Mouse (Mus musculus) gastrocnemius, adult 18-20 months (tissue): ENCODE results near the gene Recql5. TPM values are rescaled to one million over a fixed set of nuclear protein-coding genes. Genes with fewer than 3 reads are reported as not detected.
"Not testable (repeated sequence)": the region's sequence is repeated elsewhere in the genome, so short reads cannot be mapped to it uniquely, and the experiment has no call there.

Experiments used
- DNase-seq: peaks from one replicate; pipeline ENCODE4 v3.0.0; 2021; ENCODE audit warnings: low spot score
- total RNA-seq, 2 experiments: library from RNA; stranded (reverse); gene quantifications; 2 replicates each; pipeline ENCODE4 v1.2.3; 2021

The Recql5 gene
- total RNA-seq, 2 experiments from 2014 or later, result 6.5 to 7.2 TPM

GRCm38 (mm10) chr11:115863895-115864294 is 69.4 kb downstream of the Recql5 start:
- DNase-seq, result no peak

GRCm38 (mm10) chr11:115859143-115859945 is 73.9 kb downstream of the Recql5 start:
- DNase-seq, result peak; percentile 88

GRCm38 (mm10) chr11:115858354-115858753 is 74.9 kb downstream of the Recql5 start, which contains the start of gene Myo15b:
Myo15b (plus strand) TSS chr11:115858406.
- DNase-seq, result no peak

GRCm38 (mm10) chr11:115857936-115858335 is 75.3 kb downstream of the Recql5 start:
- DNase-seq, result no peak

GRCm38 (mm10) chr11:115857146-115857545 is 76.1 kb downstream of the Recql5 start:
- not testable (repeated sequence) for DNase-seq

GRCm38 (mm10) chr11:115854674-115855073 is 78.6 kb downstream of the Recql5 start:
- no peak for DNase-seq

GRCm38 (mm10) chr11:115845819-115846218 is 87.5 kb downstream of the Recql5 start:
- DNase-seq, result no peak

GRCm38 (mm10) chr11:115844240-115844639 is 89.0 kb downstream of the Recql5 start:
- DNase-seq, result no peak

- DNase-seq, result no peak
Measured at GRCm38 (mm10) chr11:115843891-115844239, 89.4 kb downstream of the Recql5 start.

GRCm38 (mm10) chr11:115843141-115843890 is 90.0 kb downstream of the Recql5 start:
- DNase-seq, result no peak

Other genes starting within 250 kb of the Recql5 start
- 10 to 100 TPM; 63.9 to 66.6 TPM for gene Grb2, start 224.9 kb downstream of the Recql5 start, total RNA-seq
- gene Tmem94, start 168.0 kb downstream of the Recql5 start, total RNA-seq, result 10 to 100 TPM; 85.1 to 88.2 TPM
- gene Caskin2, start 119.8 kb downstream of the Recql5 start, total RNA-seq, result 10 to 100 TPM; 13.1 to 18.2 TPM
- gene Tsen54, start 118.8 kb downstream of the Recql5 start, total RNA-seq, result 1 to 10 TPM; 5.0 to 6.5 TPM
- 1 to 10 TPM; 6.3 to 8.1 TPM for gene Llgl2, start 109.4 kb downstream of the Recql5 start, total RNA-seq
- gene Myo15b, start 75.1 kb downstream of the Recql5 start, total RNA-seq, result not detected
- 1 to 10 TPM in 1 of 2 experiments, under 1 TPM in 1; 0.38 to 1.1 TPM for gene Smim5, start 33.5 kb downstream of the Recql5 start, total RNA-seq
- gene Smim6, start 21.5 kb downstream of the Recql5 start, total RNA-seq, result not detected
- gene Sap30bp, start 195 bp downstream of the Recql5 start, total RNA-seq, result 10 to 100 TPM in 1 of 2 experiments, 1 to 10 TPM in 1; 9.2 to 10.1 TPM
- gene Itgb4, start 41.2 kb upstream of the Recql5 start, total RNA-seq, result 1 to 10 TPM; 3.5 to 5.3 TPM
- gene Galk1, start 79.2 kb upstream of the Recql5 start, total RNA-seq, result 1 to 10 TPM; 2.6 to 3.2 TPM
- 10 to 100 TPM; 49.1 to 71.3 TPM for gene H3f3b, start 94.5 kb upstream of the Recql5 start, total RNA-seq
- gene Unk, start 96.8 kb upstream of the Recql5 start, total RNA-seq, result 1 to 10 TPM; 5.1 to 7.5 TPM
- under 1 TPM; 0.23 to 0.88 TPM for gene Unc13d, start 144.5 kb upstream of the Recql5 start, total RNA-seq
- 10 to 100 TPM; 91.4 to 92.8 TPM for gene Wbp2, start 153.5 kb upstream of the Recql5 start, total RNA-seq
- gene Trim47, start 193.7 kb upstream of the Recql5 start, total RNA-seq, result 1 to 10 TPM; 8.1 to 9.6 TPM
- gene Trim65, start 197.7 kb upstream of the Recql5 start, total RNA-seq, result 1 to 10 TPM; 4.2 to 4.6 TPM
- 10 to 100 TPM; 48.4 to 52.9 TPM for gene Mrpl38, start 205.4 kb upstream of the Recql5 start, total RNA-seq
- gene Fbf1, start 234.7 kb upstream of the Recql5 start, total RNA-seq, result 10 to 100 TPM in 1 of 2 experiments, 1 to 10 TPM in 1; 8.9 to 11.0 TPM